Mouse (Mus musculus) heart, embryonic 13.5 days (tissue): ENCODE results near the gene Cage1. TPM values are rescaled to one million over a fixed set of nuclear protein-coding genes. Genes with fewer than 3 reads are reported as not detected.

Source experiments
- ATAC-seq: fragments of 200-750 bp; cut with Nextera tagmentation; 2 replicates; pipeline ENCODE4 v1.8.0; 2017; ENCODE audit warnings: moderate TSS enrichment; ENCODE audit not compliant: insufficient number of reproducible peaks, low FRiP score, low TSS enrichment; ENCODE audit errors: extremely low read depth
- H3K27ac ChIP-seq: fragments of 300-500 bp; sonication (generic); replicated peaks from 2 replicates; pipeline ENCODE4 v1.5.1; 2015; ENCODE audit warnings: moderate library complexity, mild to moderate bottlenecking, inconsistent platforms
- H3K27me3 ChIP-seq: fragments of 300-500 bp; sonication (generic); replicated peaks from 2 replicates; pipeline ENCODE4 v1.6.1; 2015; ENCODE audit warnings: mild to moderate bottlenecking, inconsistent platforms
- H3K36me3 ChIP-seq: fragments of 300-500 bp; sonication (generic); 2 replicates; pipeline ENCODE4 v1.6.1; 2015; ENCODE audit warnings: mild to moderate bottlenecking, inconsistent platforms
- H3K4me1 ChIP-seq: fragments of 300-500 bp; sonication (generic); 2 replicates; pipeline ENCODE4 v1.6.1; 2015; ENCODE audit warnings: inconsistent platforms
- H3K4me2 ChIP-seq: fragments of 300-500 bp; sonication (generic); 2 replicates; pipeline ENCODE4 v1.6.1; 2015; ENCODE audit warnings: inconsistent platforms, mild to moderate bottlenecking, moderate library complexity
- H3K4me3 ChIP-seq: fragments of 300-500 bp; sonication (generic); 2 replicates; pipeline ENCODE4 v1.5.1; 2015; ENCODE audit warnings: moderate library complexity, mild to moderate bottlenecking, inconsistent platforms
- H3K9ac ChIP-seq: fragments of 300-500 bp; sonication (generic); 2 replicates; pipeline ENCODE4 v1.6.1; 2015; ENCODE audit warnings: inconsistent platforms, mild to moderate bottlenecking, moderate library complexity
- H3K9me3 ChIP-seq: fragments of 300-500 bp; sonication (generic); 2 replicates; pipeline ENCODE4 v1.6.1; 2016; ENCODE audit warnings: inconsistent platforms
- WGBS: fragments of 180-500 bp; shearing (Covaris S2); methylation state at CpG from one replicate; pipeline ENCODE4 v1.1.7; 2015; ENCODE audit warnings: mixed read lengths; 5-methylcytosine and 5-hydroxymethylcytosine counted together
- polyA plus RNA-seq: library from polyadenylated mRNA; unstranded; fragments of >200 nt; fragmentation: Nextera tagmentation; extraction: Ambion mirVana; gene quantifications from 2 replicates; pipeline ENCODE4 v1.2.1, GENCODE M21; 2015

Cage1 gene
- polyA plus RNA-seq, 1 experiment from 2014 or later = 1.2 TPM

DNA sequence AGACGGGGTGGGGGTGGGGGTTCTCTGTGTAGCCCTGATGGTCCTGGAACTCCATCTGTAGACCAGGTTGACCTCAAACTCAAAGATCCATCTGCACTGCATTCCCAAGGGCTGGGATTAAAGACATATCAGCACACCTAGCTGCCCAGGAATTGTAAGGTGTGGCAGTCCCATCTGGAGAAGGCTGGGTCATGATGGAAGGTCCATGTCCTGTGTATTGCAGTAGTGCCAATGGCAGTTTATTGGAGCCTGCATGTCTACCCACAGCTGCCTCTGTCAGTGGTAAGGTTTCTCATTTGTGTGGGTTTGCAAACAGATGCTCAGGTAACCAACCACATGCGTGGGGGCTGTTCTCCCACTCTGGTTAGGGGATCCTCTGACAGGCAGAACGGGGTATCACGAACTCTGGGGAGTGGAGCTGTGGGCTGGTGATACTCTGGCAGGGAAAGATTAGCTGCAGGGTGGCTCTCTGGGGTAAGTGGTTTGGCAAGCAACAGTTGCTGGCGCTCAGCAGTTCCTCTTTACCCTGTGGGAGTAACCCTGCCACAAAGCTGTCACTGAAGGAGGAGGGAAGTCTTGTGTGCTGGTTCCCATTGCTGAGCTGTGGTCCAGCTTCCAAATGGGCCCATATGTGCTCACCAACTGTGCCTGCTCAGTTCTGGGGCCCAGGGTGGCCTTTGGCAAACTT lies 27.0 kb downstream of the Cage1 start:
- Histone ChIP-seq H3K27me3 (no peaks in the 10 kb centered on the region), H3K4me3 (no peak overlapping the region), H3K36me3 (no peaks in the 10 kb centered on the region), H3K4me1 (no peaks in the 10 kb centered on the region), H3K27ac (no peak overlapping the region), H3K9ac (no peak overlapping the region), H3K4me2 (no peak overlapping the region), H3K9me3 (no peaks in the 10 kb centered on the region)
- ATAC-seq = no peak
- 75% methylated on average over 5 of the region's 5 CpGs for WGBS

DNA sequence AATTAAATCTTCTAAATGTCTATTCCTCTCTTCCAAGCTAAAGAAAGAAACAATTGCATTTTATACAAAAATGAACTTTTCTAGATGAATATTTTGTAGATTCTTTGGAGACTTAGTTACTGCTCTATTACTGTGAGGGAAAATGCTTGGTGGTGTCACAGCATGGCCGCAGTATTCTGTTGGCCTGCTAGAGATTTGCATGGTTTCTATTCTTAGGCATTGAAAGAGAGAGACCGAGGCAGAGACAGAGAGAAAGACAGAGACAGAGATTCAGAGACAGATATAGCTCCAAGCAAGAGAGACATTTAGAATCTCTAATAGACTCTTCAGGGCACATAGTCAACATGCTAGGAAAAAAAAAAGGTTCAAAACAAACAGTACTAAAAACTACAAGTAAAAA lies 28.9 kb downstream of the Cage1 start:
- peaks cover 3% of the 10 kb centered on the region; the same call in 1 of the 2 replicates for H3K9me3 ChIP-seq
- H3K27ac ChIP-seq = no peak overlapping the region
- H3K4me1 ChIP-seq = no peaks in the 10 kb centered on the region
- H3K4me3 ChIP-seq = no peak overlapping the region
- WGBS = 78% methylated on average over 2 of the region's 2 CpGs
- H3K4me2 ChIP-seq = no peak overlapping the region
- no peak for ATAC-seq
- no peaks in the 10 kb centered on the region for H3K36me3 ChIP-seq
- H3K27me3 ChIP-seq = no peaks in the 10 kb centered on the region
- H3K9ac ChIP-seq = no peak overlapping the region

GRCm38 (mm10) chr13:38002461-38002860 lies 34.4 kb downstream of the Cage1 start:
- H3K4me3 ChIP-seq = no peak overlapping the region
- H3K4me2 ChIP-seq = no peak overlapping the region
- H3K27me3 ChIP-seq = peaks cover 5% of the 10 kb centered on the region; the same call in 1 of the 2 replicates
- 35% methylated on average over 1 of the region's 1 CpGs for WGBS
- H3K9ac ChIP-seq = no peak overlapping the region
- no peak for ATAC-seq
- no peaks in the 10 kb centered on the region for H3K36me3 ChIP-seq
- peaks cover 9% of the 10 kb centered on the region; the same call in 1 of the 2 replicates for H3K9me3 ChIP-seq
- no peaks in the 10 kb centered on the region for H3K4me1 ChIP-seq
- H3K27ac ChIP-seq = no peak overlapping the region

- Histone ChIP-seq H3K27ac (no peak overlapping the region), H3K4me1 (peaks cover 2% of the 10 kb centered on the region; the same call in 1 of the 2 replicates), H3K4me3 (no peak overlapping the region), H3K27me3 (peaks cover 5% of the 10 kb centered on the region; the same call in 1 of the 2 replicates), H3K9ac (no peak overlapping the region), H3K36me3 (no peaks in the 10 kb centered on the region), H3K9me3 (peaks cover 9% of the 10 kb centered on the region; the same call in 1 of the 2 replicates), H3K4me2 (no peak overlapping the region)
- 73% methylated on average over 3 of the region's 3 CpGs for WGBS
- no peak for ATAC-seq
Observed at GRCm38 (mm10) chr13:37999713-38000112, 37.2 kb downstream of the Cage1 start.

DNA sequence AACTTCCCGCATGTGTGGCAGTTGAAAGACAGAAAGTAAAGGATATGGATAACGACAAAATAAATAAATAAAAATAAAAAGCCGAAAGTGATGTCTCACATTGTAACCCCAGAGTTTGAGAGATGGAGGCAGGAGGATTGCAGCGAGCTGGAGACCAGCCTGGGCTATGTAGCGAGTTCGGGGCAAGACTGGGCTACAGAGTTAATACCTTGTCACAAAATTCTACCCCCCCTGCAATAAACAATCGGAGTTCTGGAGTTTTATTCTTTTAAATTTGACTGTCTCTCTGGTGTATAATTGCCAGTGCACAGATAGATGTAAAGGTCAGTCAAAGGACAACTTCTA lies 42.5 kb downstream of the Cage1 start:
- no peak for ATAC-seq
- peak overlapping the region; percentile 53 for H3K9ac ChIP-seq
- WGBS = 13% methylated on average over 7 of the region's 7 CpGs

DNA sequence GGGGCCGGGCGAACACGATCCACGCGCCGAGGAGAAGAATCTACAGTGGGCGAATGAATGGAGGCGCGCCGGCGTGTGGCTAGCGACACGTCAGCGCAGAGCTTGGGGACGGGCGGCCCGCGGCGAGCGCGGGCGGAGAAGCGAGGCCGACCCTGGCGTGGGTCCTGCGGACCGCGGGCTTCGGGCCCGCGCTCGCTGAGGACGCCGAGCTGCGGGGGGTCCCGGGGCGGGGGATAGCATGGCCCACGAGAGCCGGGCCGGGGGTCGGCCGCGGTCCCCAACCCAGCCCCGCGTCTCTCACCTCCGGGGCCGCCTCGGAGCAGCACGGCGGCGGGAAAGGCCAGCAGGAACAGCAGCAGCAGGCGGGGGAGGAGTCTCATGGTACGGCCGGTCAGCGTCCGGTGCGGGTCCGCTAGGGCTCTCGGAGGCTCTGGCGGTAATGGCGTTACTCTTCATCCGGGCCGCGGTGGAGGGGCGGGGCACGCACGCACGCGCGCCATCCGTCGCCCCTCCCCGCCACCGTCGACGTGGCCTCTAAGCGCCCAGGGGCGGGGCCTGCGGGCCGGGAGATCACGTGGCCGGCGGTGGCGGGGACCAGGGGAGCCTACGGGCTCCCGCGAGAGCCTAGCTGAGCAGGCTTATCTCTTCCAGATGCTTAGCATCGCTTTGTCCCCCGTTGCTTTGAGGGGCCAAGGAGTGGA lies 43.0 kb downstream of the Cage1 start, which contains the start of gene Ssr1:
Ssr1 (minus strand) TSS at position 514 of the 701 bp plus-strand sequence.
- ATAC-seq = peak; percentile 91
- H3K4me2 ChIP-seq = peak within 1 kb of the TSS; percentile 87
- H3K9ac ChIP-seq = peak within 1 kb of the TSS; percentile 98
- WGBS = under 1% methylated on average over 88 of the region's 89 CpGs
- H3K4me1 ChIP-seq = peaks cover 14% of the 10 kb centered on the region
- peak within 1 kb of the TSS; percentile 100 for H3K4me3 ChIP-seq
- peaks cover 29% of the 10 kb centered on the region for H3K36me3 ChIP-seq
- peak within 1 kb of the TSS; percentile 96 for H3K27ac ChIP-seq
- H3K27me3 ChIP-seq = no peaks in the 10 kb centered on the region
- no peaks in the 10 kb centered on the region for H3K9me3 ChIP-seq

More for the DNA sequence above, 42.5 kb downstream of the Cage1 start:
- H3K36me3 ChIP-seq = peaks cover 24% of the 10 kb centered on the region
- H3K4me2 ChIP-seq = peak overlapping the region; percentile 87
- no peaks in the 10 kb centered on the region for H3K27me3 ChIP-seq
- H3K27ac ChIP-seq = peak overlapping the region; percentile 96
- H3K4me1 ChIP-seq = peaks cover 14% of the 10 kb centered on the region
- H3K4me3 ChIP-seq = peak overlapping the region; percentile 100
- H3K9me3 ChIP-seq = no peaks in the 10 kb centered on the region

GRCm38 (mm10) chr13:37993376-37993703 lies 43.5 kb downstream of the Cage1 start:
- no peak for ATAC-seq
- no peaks in the 10 kb centered on the region for H3K9me3 ChIP-seq
- H3K9ac ChIP-seq = peak overlapping the region; percentile 98
- H3K36me3 ChIP-seq = peaks cover 34% of the 10 kb centered on the region
- H3K27ac ChIP-seq = peak overlapping the region; percentile 96
- H3K4me2 ChIP-seq = peak overlapping the region; percentile 87
- H3K4me1 ChIP-seq = peaks cover 14% of the 10 kb centered on the region
- H3K4me3 ChIP-seq = peak overlapping the region; percentile 100
- WGBS = under 1% methylated on average over 17 of the region's 17 CpGs
- no peaks in the 10 kb centered on the region for H3K27me3 ChIP-seq

DNA sequence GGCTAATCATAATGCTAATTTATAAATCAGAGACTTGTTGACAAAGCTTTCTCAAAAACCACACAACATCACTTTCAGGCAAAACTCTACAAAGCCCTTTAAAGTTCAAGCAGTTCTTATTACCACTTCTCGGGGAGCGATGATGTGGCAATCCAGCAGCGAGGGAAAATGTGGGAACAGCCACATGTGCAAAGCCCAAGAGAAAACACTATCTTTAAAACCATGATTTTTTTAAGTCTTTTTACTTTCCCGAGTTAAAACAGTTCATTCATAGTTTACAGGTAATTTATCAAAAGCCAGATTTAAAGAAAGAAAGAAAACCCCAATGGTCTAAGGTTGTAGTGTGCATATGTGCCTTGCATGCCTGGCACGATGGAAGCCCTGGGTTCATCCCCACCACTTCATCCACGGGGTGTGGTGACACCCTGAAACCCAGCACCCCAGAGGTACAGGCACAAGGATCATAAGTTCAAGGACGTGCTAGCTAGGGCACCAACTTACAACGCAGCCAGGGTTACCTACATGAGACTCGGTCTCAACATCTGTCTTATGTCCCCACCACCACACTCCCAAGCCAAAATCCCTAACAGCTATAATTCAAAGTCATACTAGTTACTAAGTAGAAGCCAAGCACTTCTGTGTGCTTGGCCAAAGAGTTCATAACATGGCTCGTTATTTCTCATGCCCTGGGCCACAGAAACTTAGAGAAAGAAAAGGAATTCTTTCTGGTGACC lies 44.1 kb downstream of the Cage1 start:
- Histone ChIP-seq H3K9ac (peak overlapping the region; percentile 98), H3K27me3 (no peaks in the 10 kb centered on the region), H3K4me3 (peak overlapping the region; percentile 100), H3K27ac (peak overlapping the region; percentile 96), H3K4me1 (peaks cover 14% of the 10 kb centered on the region), H3K4me2 (peak overlapping the region; percentile 87), H3K36me3 (peaks cover 39% of the 10 kb centered on the region), H3K9me3 (no peaks in the 10 kb centered on the region)
- ATAC-seq = no peak
- WGBS = 9% methylated on average over 10 of the region's 10 CpGs

GRCm38 (mm10) chr13:37989701-37990100 lies 47.2 kb downstream of the Cage1 start:
- H3K4me3 ChIP-seq = no peak overlapping the region
- no peak overlapping the region for H3K9ac ChIP-seq
- peaks cover 12% of the 10 kb centered on the region for H3K4me1 ChIP-seq
- 87% methylated on average over 8 of the region's 8 CpGs for WGBS
- H3K27me3 ChIP-seq = no peaks in the 10 kb centered on the region
- H3K27ac ChIP-seq = no peak overlapping the region
- H3K9me3 ChIP-seq = no peaks in the 10 kb centered on the region
- no peak for ATAC-seq
- no peak overlapping the region for H3K4me2 ChIP-seq
- peaks cover 68% of the 10 kb centered on the region for H3K36me3 ChIP-seq

GRCm38 (mm10) chr13:37986166-37986565 lies 50.7 kb downstream of the Cage1 start:
- WGBS = 89% methylated on average over 10 of the region's 10 CpGs

GRCm38 (mm10) chr13:37981063-37981462 lies 55.8 kb downstream of the Cage1 start:
- peaks cover 95% of the 10 kb centered on the region for H3K36me3 ChIP-seq
- no peak overlapping the region for H3K27ac ChIP-seq
- H3K4me1 ChIP-seq = no peaks in the 10 kb centered on the region
- no peaks in the 10 kb centered on the region for H3K27me3 ChIP-seq
- no peak for ATAC-seq
- WGBS = 90% methylated on average over 5 of the region's 5 CpGs
- H3K9me3 ChIP-seq = no peaks in the 10 kb centered on the region
- H3K4me2 ChIP-seq = no peak overlapping the region
- no peak overlapping the region for H3K4me3 ChIP-seq
- H3K9ac ChIP-seq = no peak overlapping the region

More at GRCm38 (mm10) chr13:37986166-37986565, 50.7 kb downstream of the Cage1 start:
- Histone ChIP-seq H3K9me3 (no peaks in the 10 kb centered on the region), H3K9ac (no peak overlapping the region), H3K4me2 (no peak overlapping the region), H3K4me3 (no peak overlapping the region), H3K4me1 (no peaks in the 10 kb centered on the region), H3K27me3 (no peaks in the 10 kb centered on the region), H3K27ac (no peak overlapping the region), H3K36me3 (peaks cover 96% of the 10 kb centered on the region)
- ATAC-seq = no peak
